Mouse (Mus musculus): Measurements from ENCODE around the gene Fmo2. TPM values are rescaled to one million over a fixed set of nuclear protein-coding genes. Genes with fewer than 3 reads are reported as not detected.
A peak's percentile ranks its signal among the peaks of the same experiment; 100 is the strongest.

Fmo2 gene
- polyA plus RNA-seq, 1 experiment, result 2.0 TPM

DNA sequence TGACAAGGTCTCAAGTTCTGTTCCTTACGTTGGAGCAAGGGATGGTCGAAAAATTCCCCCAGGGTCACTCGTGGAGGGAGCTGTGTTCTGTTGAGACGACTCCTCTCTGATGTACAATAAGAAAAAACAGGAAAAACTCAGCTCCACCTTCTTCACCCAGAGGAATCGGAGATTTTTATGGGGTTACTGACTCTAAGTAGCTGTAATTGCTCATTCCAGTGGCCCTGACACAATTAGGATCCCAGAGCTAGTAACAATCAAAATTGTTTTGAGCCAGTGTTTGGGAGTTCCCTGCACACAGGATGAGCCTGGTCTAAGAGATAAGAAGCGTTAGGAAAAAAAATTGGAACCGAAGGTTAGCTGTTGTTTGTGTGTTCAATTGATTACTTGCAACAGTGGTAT lies 32.2 kb downstream of the Fmo2 start, which contains the start of gene Fmo1:
TSS of gene Fmo1 (minus strand) at position 331 of the 402 bp plus-strand sequence.
- H3K4me1 ChIP-seq (ENCODE audit: control insufficient read depth, insufficient read depth, low read length), result no peaks in the 10 kb centered on the region
- H3K27me3 ChIP-seq (ENCODE audit: control insufficient read depth, insufficient read depth, low read length), result no peaks in the 10 kb centered on the region
- TF ChIP-seq CTCF (IDR thresholded peaks at IDR 0.05; ENCODE audit: borderline replicate concordance, insufficient read depth, low read depth, low read length) (no peak), POLR2A (IDR thresholded peaks at IDR 0.05; ENCODE audit: borderline replicate concordance, insufficient read depth, low read length) (no peak)
- H3K4me3 ChIP-seq (replicated peaks; ENCODE audit: insufficient read depth, low read depth, low read length), result no peak within 1 kb of the TSS
- DNase-seq, result no peak
- WGBS, result 77% methylated on average over 7 of the region's 7 CpGs
- no peak within 1 kb of the TSS for H3K27ac ChIP-seq (ENCODE audit: insufficient read depth, low read length)

DNA sequence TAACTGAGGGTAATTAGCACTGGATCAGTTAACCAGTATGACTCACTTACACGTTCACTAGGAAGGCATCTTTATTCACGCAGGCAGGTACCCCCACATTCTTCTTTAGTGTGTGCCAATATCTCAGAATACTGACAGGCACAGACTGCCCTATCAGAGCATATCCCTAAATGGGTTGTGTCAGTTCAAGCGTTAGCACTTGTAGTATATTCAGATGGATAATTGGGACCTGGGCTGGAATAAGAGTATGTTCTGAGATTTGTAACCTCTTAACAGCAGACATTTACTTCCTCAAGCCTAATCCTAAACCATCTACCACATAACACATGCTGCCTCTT lies 33.1 kb downstream of the Fmo2 start:
- no peak overlapping the region for H3K4me3 ChIP-seq (replicated peaks; ENCODE audit: insufficient read depth, low read depth, low read length)
- H3K27me3 ChIP-seq (ENCODE audit: control insufficient read depth, insufficient read depth, low read length), result no peaks in the 10 kb centered on the region
- H3K27ac ChIP-seq (ENCODE audit: insufficient read depth, low read length), result no peak overlapping the region
- no peaks in the 10 kb centered on the region for H3K4me1 ChIP-seq (ENCODE audit: control insufficient read depth, insufficient read depth, low read length)
- DNase-seq, result no peak
- WGBS, result 68% methylated on average over 3 of the region's 3 CpGs
- no peak for TF ChIP-seq CTCF (IDR thresholded peaks at IDR 0.05; ENCODE audit: borderline replicate concordance, insufficient read depth, low read depth, low read length)
- TF ChIP-seq POLR2A (IDR thresholded peaks at IDR 0.05; ENCODE audit: borderline replicate concordance, insufficient read depth, low read length), result no peak

DNA sequence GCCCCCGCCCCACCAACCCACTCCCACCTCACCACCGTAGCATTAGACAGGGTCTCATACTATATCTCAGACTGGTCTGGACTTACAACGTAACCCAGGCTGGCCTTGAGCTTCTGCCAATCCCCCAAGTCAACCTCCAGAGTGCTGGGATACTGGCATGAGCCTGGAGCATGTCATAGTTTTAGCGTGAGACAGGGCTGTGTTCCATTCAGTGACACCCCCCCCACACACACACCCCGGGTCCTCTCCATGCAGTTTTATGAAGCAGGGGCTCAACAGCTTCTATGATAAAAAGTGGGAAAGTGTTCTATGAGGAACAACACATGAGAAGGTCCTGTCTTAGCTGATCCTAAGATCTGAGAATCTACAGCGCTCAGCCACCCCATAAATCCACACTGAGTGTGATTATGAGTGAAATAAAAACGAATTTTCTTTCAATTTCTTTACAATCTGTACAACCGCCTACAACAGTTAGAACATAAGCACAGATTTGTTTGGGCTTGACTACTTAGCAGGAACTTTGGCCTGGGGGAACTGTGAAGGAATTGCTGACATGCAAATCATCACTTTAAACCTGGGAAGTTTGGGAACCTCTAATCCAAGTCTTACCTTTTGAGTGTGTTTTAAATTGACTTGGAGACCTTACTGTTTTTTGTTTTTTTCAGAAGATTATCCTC lies 33.6 kb downstream of the Fmo2 start:
- no peak overlapping the region for H3K27ac ChIP-seq (ENCODE audit: insufficient read depth, low read length)
- H3K4me3 ChIP-seq (replicated peaks; ENCODE audit: insufficient read depth, low read depth, low read length), result no peak overlapping the region
- H3K4me1 ChIP-seq (ENCODE audit: control insufficient read depth, insufficient read depth, low read length), result no peaks in the 10 kb centered on the region
- TF ChIP-seq CTCF (IDR thresholded peaks at IDR 0.05; ENCODE audit: borderline replicate concordance, insufficient read depth, low read depth, low read length) (no peak), POLR2A (IDR thresholded peaks at IDR 0.05; ENCODE audit: borderline replicate concordance, insufficient read depth, low read length) (no peak)
- DNase-seq, result no peak
- no peaks in the 10 kb centered on the region for H3K27me3 ChIP-seq (ENCODE audit: control insufficient read depth, insufficient read depth, low read length)
- WGBS, result 72% methylated on average over 8 of the region's 8 CpGs

DNA sequence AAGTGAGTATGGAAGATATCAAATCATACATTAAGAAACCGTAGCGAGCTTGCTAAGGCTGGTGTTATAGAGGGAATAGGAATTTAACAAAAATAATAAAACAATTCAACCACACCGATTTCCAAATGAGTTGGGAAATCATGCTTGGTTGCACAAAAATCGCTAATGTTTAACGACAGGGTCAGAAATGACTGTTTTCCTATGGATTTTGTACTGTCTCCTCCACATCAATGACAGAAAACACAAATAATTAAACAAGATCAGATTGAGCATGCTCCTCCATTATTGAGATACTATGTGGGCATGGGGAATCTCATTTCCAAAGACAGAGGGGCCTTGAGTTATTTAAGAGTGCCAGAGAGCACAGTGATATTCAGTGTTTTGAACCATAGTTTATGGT lies 34.2 kb downstream of the Fmo2 start:
- WGBS, result 78% methylated on average over 5 of the region's 5 CpGs
- no peak for TF ChIP-seq CTCF (IDR thresholded peaks at IDR 0.05; ENCODE audit: borderline replicate concordance, insufficient read depth, low read depth, low read length)
- no peak for TF ChIP-seq POLR2A (IDR thresholded peaks at IDR 0.05; ENCODE audit: borderline replicate concordance, insufficient read depth, low read length)
- Histone ChIP-seq H3K4me1 (ENCODE audit: control insufficient read depth, insufficient read depth, low read length) (no peaks in the 10 kb centered on the region), H3K27ac (ENCODE audit: insufficient read depth, low read length) (no peak overlapping the region), H3K27me3 (ENCODE audit: control insufficient read depth, insufficient read depth, low read length) (no peaks in the 10 kb centered on the region), H3K4me3 (replicated peaks; ENCODE audit: insufficient read depth, low read depth, low read length) (no peak overlapping the region)
- no peak for DNase-seq

DNA sequence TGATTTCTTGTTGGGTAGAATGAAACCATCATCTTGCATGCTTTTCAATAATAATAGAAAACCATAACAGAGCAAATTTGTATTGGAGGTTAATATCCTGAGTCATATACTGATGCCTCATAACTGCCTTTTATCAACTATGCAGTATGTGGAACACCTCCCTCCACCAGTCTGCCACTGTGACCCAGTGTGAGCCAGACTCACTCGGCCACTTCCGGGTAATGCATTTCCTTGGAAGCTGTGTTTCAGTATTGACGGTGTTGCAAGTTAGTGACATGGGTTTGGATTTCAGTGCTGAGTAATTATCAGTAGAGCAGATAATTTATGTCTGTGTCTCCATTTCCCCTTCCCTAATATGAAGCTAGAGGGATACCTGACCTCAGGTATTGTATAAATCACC lies 34.9 kb downstream of the Fmo2 start:
- no peaks in the 10 kb centered on the region for H3K4me1 ChIP-seq (ENCODE audit: control insufficient read depth, insufficient read depth, low read length)
- no peak overlapping the region for H3K27ac ChIP-seq (ENCODE audit: insufficient read depth, low read length)
- TF ChIP-seq POLR2A (IDR thresholded peaks at IDR 0.05; ENCODE audit: borderline replicate concordance, insufficient read depth, low read length) (no peak), CTCF (IDR thresholded peaks at IDR 0.05; ENCODE audit: borderline replicate concordance, insufficient read depth, low read depth, low read length) (no peak)
- DNase-seq, result no peak
- no peaks in the 10 kb centered on the region for H3K27me3 ChIP-seq (ENCODE audit: control insufficient read depth, insufficient read depth, low read length)
- no peak overlapping the region for H3K4me3 ChIP-seq (replicated peaks; ENCODE audit: insufficient read depth, low read depth, low read length)
- 77% methylated on average over 3 of the region's 3 CpGs for WGBS

DNA sequence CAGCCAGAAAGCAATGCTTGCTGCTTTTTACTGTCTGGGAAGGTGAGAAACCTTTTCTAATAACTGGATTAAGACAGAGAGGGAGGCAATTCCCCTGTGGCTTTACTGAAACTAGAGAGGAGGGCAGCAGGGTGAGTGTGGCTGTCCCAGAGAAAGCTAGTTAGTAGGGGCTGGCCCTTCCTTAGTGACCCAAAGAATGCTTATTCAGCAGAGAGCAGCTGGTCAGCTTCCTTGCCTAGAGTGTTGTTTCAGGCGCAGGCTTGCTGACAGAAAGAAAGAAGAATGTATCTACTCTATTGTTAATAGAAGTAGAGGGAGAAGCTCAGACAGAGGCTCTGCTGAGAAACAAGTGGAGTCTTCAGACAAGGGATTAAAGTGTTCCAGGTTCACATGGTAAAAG lies 36.2 kb downstream of the Fmo2 start:
- WGBS, result 46% methylated on average over 1 of the region's 1 CpGs
- H3K4me3 ChIP-seq (replicated peaks; ENCODE audit: insufficient read depth, low read depth, low read length), result no peak overlapping the region
- TF ChIP-seq POLR2A (IDR thresholded peaks at IDR 0.05; ENCODE audit: borderline replicate concordance, insufficient read depth, low read length), result no peak
- TF ChIP-seq CTCF (IDR thresholded peaks at IDR 0.05; ENCODE audit: borderline replicate concordance, insufficient read depth, low read depth, low read length), result no peak
- no peak overlapping the region for H3K27ac ChIP-seq (ENCODE audit: insufficient read depth, low read length)
- H3K4me1 ChIP-seq (ENCODE audit: control insufficient read depth, insufficient read depth, low read length), result no peaks in the 10 kb centered on the region
- H3K27me3 ChIP-seq (ENCODE audit: control insufficient read depth, insufficient read depth, low read length), result no peaks in the 10 kb centered on the region
- no peak for DNase-seq

DNA sequence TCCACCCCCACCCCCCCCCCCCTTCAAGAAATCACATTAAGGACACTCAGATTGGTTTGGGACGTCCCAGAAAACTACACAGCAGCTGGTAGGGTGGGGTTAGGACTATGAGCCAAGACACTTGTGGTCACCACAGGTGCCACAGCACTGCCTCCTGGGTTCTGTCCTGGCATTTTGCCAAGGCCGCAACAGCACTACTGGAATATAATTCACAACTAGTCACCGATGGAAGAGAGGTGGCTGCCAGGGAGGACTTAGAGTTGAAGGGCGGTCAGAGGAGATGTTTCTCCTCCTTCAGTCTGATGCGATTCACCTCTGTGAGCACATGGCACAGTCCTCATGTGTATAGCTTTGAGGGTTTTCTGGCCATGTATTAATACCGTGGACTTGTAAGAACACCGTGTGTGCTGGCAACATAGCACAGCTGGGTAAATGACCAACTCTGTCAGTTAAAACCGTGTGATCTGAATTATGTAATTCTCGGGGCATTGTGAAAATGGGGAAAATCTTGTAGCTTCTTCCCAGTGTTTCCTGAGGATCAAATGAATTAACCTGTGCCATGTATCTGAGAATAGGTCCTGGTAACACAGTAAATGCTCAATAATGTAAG lies 38.4 kb downstream of the Fmo2 start:
- Histone ChIP-seq H3K27me3 (ENCODE audit: control insufficient read depth, insufficient read depth, low read length) (no peaks in the 10 kb centered on the region), H3K4me1 (ENCODE audit: control insufficient read depth, insufficient read depth, low read length) (no peaks in the 10 kb centered on the region), H3K27ac (ENCODE audit: insufficient read depth, low read length) (no peak overlapping the region), H3K4me3 (replicated peaks; ENCODE audit: insufficient read depth, low read depth, low read length) (no peak overlapping the region)
- 21% methylated on average over 9 of the region's 9 CpGs for WGBS
- peak in 1 of 2 experiments; percentile 3 for DNase-seq
- TF ChIP-seq POLR2A (IDR thresholded peaks at IDR 0.05; ENCODE audit: borderline replicate concordance, insufficient read depth, low read length) (no peak), CTCF (IDR thresholded peaks at IDR 0.05; ENCODE audit: borderline replicate concordance, insufficient read depth, low read depth, low read length) (no peak)

DNA sequence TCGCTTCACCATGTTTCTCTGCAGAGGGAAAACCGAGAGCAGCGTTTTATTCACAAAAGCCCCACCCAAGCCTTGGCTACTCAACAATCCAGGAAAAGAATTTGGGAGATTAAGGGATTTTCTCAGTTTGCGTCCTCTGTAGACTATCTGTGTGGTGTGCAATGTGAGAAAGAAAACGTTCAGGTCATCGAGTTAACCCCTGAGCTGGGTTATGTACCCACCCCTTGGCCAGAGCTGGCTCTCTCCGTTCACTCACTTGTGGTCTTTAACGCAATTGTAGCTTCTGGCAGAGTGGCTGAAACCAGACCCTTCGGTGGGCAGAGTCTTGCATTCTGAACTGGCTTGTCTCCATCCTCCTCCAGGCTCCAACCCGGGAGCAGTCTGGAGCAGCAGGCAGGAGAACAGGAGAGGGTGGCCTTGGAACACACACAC lies 39.0 kb downstream of the Fmo2 start:
- H3K27ac ChIP-seq (ENCODE audit: insufficient read depth, low read length), result no peak overlapping the region
- TF ChIP-seq CTCF (IDR thresholded peaks at IDR 0.05; ENCODE audit: borderline replicate concordance, insufficient read depth, low read depth, low read length) (no peak), POLR2A (IDR thresholded peaks at IDR 0.05; ENCODE audit: borderline replicate concordance, insufficient read depth, low read length) (no peak)
- WGBS, result 20% methylated on average over 10 of the region's 10 CpGs

More for the DNA sequence above, 39.0 kb downstream of the Fmo2 start:
- DNase-seq, result no peak
- H3K27me3 ChIP-seq (ENCODE audit: control insufficient read depth, insufficient read depth, low read length), result no peaks in the 10 kb centered on the region
- H3K4me1 ChIP-seq (ENCODE audit: control insufficient read depth, insufficient read depth, low read length), result no peaks in the 10 kb centered on the region
- H3K4me3 ChIP-seq (replicated peaks; ENCODE audit: insufficient read depth, low read depth, low read length), result no peak overlapping the region
